Mouse (Mus musculus): ENCODE results near the gene Spdye4b. TPM values are rescaled to one million over a fixed set of nuclear protein-coding genes. Genes with fewer than 3 reads are reported as not detected.
"Not testable (repeated sequence)": the region's sequence is repeated elsewhere in the genome, so short reads cannot be mapped to it uniquely, and the experiment has no call there.

Spdye4b gene
- polyA plus RNA-seq, 1 experiment from 2014 or later, result not detected

DNA sequence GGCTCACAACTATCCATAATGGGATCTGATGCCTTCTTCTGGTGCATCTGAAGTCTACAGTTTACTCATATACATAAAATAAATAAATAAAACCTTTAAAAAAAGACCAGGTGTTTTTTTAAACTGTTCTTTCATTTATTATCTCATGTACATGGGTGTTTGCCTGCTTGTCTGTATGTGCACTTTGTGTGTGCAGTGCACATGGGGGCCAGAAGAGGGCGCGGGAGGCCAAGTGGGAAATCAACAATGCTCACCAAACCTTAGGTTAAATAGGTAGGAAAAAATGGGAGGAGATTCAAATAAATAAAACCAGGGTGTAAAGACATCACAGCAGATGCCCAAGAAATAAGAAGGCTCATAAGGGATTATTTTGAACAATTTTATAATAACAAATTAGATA is 30.8 kb upstream of the Spdye4b start:
- no peak for ATAC-seq
- 90% methylated on average over 2 of the region's 2 CpGs for WGBS
- H3K27ac ChIP-seq (ENCODE audit: low read length), result no peak overlapping the region

DNA sequence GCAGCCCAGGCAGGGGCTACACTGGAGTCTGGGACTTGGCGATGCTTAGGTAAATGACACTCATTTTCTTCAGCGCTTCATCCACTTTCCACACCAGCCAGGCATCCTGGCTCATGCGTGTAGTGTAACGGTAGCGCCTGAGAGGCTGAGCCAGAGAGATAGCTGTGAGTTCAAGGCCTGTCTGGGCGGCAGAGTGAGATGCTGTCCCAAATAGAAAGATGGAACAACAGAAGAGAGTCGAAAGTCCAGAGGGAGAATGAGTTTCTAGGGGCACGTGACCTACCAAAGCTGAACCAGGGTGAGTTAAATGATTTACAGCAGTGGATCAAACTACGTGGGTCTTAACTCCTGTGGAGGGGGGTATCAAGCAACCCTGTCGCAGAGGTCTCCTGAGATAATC is 27.1 kb upstream of the Spdye4b start:
- Histone ChIP-seq H3K4me3 (ENCODE audit: low read depth, low read length) (no peak overlapping the region), H3K27me3 (ENCODE audit: control insufficient read depth, insufficient read depth, low read depth, low read length) (peaks cover 20% of the 10 kb centered on the region), H3K9me3 (replicated peaks; ENCODE audit: control insufficient read depth, low read length, poor library complexity, severe bottlenecking) (no peaks in the 10 kb centered on the region), H3K27ac (ENCODE audit: low read length) (no peak overlapping the region), H3K9ac (ENCODE audit: low read depth, low read length) (no peak overlapping the region), H3K4me2 (ENCODE audit: low read length) (no peak overlapping the region), H3K36me3 (ENCODE audit: control insufficient read depth, insufficient read depth, low read length) (no peaks in the 10 kb centered on the region), H3K4me1 (ENCODE audit: control insufficient read depth, insufficient read depth, low read length) (no peaks in the 10 kb centered on the region)
- 89% methylated on average over 10 of the region's 10 CpGs for WGBS
- no peak for ATAC-seq

More for the DNA sequence above, 30.8 kb upstream of the Spdye4b start:
- H3K4me1 ChIP-seq (ENCODE audit: control insufficient read depth, insufficient read depth, low read length), result no peaks in the 10 kb centered on the region
- no peaks in the 10 kb centered on the region for H3K9me3 ChIP-seq (replicated peaks; ENCODE audit: control insufficient read depth, low read length, poor library complexity, severe bottlenecking)
- H3K27me3 ChIP-seq (ENCODE audit: control insufficient read depth, insufficient read depth, low read depth, low read length), result no peaks in the 10 kb centered on the region
- H3K36me3 ChIP-seq (ENCODE audit: control insufficient read depth, insufficient read depth, low read length), result no peaks in the 10 kb centered on the region
- no peak overlapping the region for H3K4me2 ChIP-seq (ENCODE audit: low read length)
- H3K4me3 ChIP-seq (ENCODE audit: low read depth, low read length), result no peak overlapping the region
- no peak overlapping the region for H3K9ac ChIP-seq (ENCODE audit: low read depth, low read length)

DNA sequence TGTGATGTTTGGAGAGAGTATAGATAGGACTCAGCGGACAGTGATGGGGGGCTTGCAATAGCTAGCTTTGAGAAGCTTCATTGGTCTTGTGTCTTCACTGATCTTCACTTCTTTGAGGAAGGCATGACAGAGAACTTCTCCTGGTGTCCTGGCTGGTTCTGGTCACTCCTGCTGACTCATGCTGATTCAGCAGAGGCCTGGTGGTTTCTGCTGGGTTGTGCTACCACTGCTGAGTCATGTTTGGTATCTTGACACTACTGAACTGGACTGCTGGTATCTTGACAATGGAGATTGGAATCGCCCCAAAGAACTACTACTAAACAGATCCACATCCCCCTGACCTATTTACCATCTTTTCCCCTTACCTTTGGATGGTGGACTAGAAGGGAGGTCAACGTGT is 25.3 kb upstream of the Spdye4b start:
- Histone ChIP-seq H3K9ac (ENCODE audit: low read depth, low read length) (no peak overlapping the region), H3K36me3 (ENCODE audit: control insufficient read depth, insufficient read depth, low read length) (no peaks in the 10 kb centered on the region), H3K9me3 (replicated peaks; ENCODE audit: control insufficient read depth, low read length, poor library complexity, severe bottlenecking) (no peaks in the 10 kb centered on the region), H3K27ac (ENCODE audit: low read length) (no peak overlapping the region), H3K27me3 (ENCODE audit: control insufficient read depth, insufficient read depth, low read depth, low read length) (peaks cover 28% of the 10 kb centered on the region), H3K4me2 (ENCODE audit: low read length) (no peak overlapping the region), H3K4me3 (ENCODE audit: low read depth, low read length) (no peak overlapping the region), H3K4me1 (ENCODE audit: control insufficient read depth, insufficient read depth, low read length) (no peaks in the 10 kb centered on the region)
- ATAC-seq, result no peak
- WGBS, result 89% methylated on average over 3 of the region's 3 CpGs

DNA sequence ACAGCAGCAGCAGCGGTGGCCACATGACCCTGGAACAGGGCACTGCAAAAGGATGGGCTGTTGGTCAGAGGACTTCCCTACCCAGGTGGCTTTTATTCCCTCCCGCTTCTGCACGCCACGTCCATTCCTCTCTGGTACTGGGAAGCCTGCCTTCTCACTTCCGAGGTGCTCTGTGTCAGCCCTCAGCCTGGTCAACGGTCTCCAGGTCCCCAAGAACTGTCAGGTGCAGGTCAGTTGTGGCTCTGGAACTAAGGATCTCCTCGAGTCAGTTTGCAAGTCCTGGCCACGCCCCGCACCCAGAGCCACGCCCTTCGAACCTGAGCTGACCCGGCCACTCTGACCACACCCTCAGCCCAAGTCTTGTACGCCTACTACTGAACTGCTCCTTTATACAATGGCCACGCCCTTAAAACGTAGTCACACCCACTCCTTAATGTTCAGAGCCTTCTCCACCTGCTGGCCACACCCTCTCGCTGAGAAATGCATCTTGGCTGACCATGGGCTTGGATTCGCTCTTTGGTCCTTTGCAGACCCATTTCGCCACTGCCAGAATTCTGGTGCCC is 15.2 kb upstream of the Spdye4b start:
- Histone ChIP-seq H3K4me3 (ENCODE audit: low read depth, low read length) (no peak overlapping the region), H3K36me3 (ENCODE audit: control insufficient read depth, insufficient read depth, low read length) (no peaks in the 10 kb centered on the region), H3K27me3 (ENCODE audit: control insufficient read depth, insufficient read depth, low read depth, low read length) (no peaks in the 10 kb centered on the region), H3K9me3 (replicated peaks; ENCODE audit: control insufficient read depth, low read length, poor library complexity, severe bottlenecking) (no peaks in the 10 kb centered on the region), H3K9ac (ENCODE audit: low read depth, low read length) (no peak overlapping the region), H3K4me2 (ENCODE audit: low read length) (no peak overlapping the region), H3K27ac (ENCODE audit: low read length) (no peak overlapping the region), H3K4me1 (ENCODE audit: control insufficient read depth, insufficient read depth, low read length) (no peaks in the 10 kb centered on the region)
- ATAC-seq, result no peak
- WGBS, result 16% methylated on average over 18 of the region's 18 CpGs

DNA sequence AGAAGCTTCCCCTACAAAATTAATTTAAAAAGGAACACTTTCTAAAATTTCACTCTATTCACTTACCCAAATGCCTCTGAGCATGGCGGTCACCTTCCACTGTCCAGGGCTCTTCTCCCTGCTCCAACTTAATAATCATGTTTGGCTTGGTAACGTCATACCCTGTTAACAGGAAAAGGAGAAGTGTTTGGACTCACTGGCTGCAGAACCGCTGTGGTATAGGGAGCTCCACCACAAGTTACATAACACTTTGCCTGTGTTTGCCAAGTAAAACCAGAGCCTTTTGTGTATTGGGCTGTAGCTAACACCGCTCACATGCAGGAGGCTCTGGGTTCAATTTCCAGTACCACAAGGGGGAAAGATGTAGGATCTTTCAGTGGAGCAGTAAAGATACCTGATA is 4.8 kb upstream of the Spdye4b start:
- H3K4me3 ChIP-seq (ENCODE audit: low read depth, low read length), result no peak overlapping the region
- no peaks in the 10 kb centered on the region for H3K27me3 ChIP-seq (ENCODE audit: control insufficient read depth, insufficient read depth, low read depth, low read length)
- H3K9me3 ChIP-seq (replicated peaks; ENCODE audit: control insufficient read depth, low read length, poor library complexity, severe bottlenecking), result no peaks in the 10 kb centered on the region; the same call in 1 of the 2 replicates
- peaks cover 13% of the 10 kb centered on the region for H3K4me1 ChIP-seq (ENCODE audit: control insufficient read depth, insufficient read depth, low read length)
- H3K36me3 ChIP-seq (ENCODE audit: control insufficient read depth, insufficient read depth, low read length), result peaks cover 65% of the 10 kb centered on the region
- ATAC-seq, result no peak
- 97% methylated on average over 4 of the region's 4 CpGs for WGBS
- H3K9ac ChIP-seq (ENCODE audit: low read depth, low read length), result no peak overlapping the region
- H3K27ac ChIP-seq (ENCODE audit: low read length), result no peak overlapping the region
- no peak overlapping the region for H3K4me2 ChIP-seq (ENCODE audit: low read length)

DNA sequence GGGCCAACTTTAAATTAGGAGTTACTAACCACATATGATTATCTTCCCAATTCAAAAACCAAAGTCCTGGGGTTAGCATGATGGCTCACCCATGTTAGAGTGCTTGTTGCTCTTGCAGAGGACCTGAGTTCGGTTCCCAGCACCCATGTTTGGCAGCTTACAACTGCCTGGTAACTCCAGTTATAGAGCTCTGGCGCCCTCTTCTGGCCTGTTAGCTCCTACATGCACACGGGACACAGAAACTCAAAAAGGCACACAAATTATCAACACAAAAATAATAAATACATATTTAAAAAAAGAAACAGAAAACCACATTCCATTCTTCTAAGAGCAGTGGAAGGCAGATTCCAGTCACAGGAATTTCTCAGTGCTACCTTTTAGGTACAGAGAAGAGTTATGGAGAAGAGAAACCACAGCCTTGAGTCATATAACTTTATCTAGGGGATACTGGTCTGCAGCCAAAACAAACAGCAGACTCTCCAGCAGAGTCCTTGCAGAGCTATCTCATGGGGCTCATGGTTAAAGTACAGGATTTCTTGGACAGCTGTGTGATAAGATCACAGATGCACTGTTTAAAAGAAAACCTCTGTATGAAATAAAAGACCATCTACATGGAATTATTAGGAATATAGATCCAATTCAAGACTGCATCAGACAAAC is 3.1 kb upstream of the Spdye4b start:
- H3K4me3 ChIP-seq (ENCODE audit: low read depth, low read length), result no peak overlapping the region
- WGBS, result 97% methylated on average over 3 of the region's 3 CpGs
- no peak overlapping the region for H3K4me2 ChIP-seq (ENCODE audit: low read length)
- no peak overlapping the region for H3K9ac ChIP-seq (ENCODE audit: low read depth, low read length)
- H3K4me1 ChIP-seq (ENCODE audit: control insufficient read depth, insufficient read depth, low read length), result peaks cover 13% of the 10 kb centered on the region
- peaks cover 54% of the 10 kb centered on the region for H3K36me3 ChIP-seq (ENCODE audit: control insufficient read depth, insufficient read depth, low read length)
- H3K9me3 ChIP-seq (replicated peaks; ENCODE audit: control insufficient read depth, low read length, poor library complexity, severe bottlenecking), result no peaks in the 10 kb centered on the region; the same call in 1 of the 2 replicates
- no peak overlapping the region for H3K27ac ChIP-seq (ENCODE audit: low read length)
- no peak for ATAC-seq
- no peaks in the 10 kb centered on the region for H3K27me3 ChIP-seq (ENCODE audit: control insufficient read depth, insufficient read depth, low read depth, low read length)

DNA sequence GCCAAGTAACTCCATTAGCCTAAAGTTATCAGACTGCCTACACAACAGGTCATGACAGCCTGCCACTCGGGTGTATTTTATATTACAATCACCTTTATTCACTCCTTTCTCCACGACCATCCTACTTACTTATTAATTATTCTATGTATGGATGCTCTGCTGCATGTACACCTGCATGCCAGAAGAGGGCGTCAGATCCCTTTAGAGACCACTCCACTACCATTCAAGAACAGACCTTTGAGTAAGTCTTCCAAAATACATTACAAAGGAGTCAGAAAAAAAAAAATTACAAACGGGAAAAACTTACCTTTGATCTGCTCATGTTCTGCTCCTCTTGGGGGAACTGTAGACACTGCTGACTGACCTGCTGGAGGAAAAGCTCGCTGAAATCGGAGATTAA is 1.6 kb upstream of the Spdye4b start:
- Histone ChIP-seq H3K36me3 (ENCODE audit: control insufficient read depth, insufficient read depth, low read length) (peaks cover 39% of the 10 kb centered on the region), H3K27me3 (ENCODE audit: control insufficient read depth, insufficient read depth, low read depth, low read length) (no peaks in the 10 kb centered on the region), H3K4me3 (ENCODE audit: low read depth, low read length) (no peak overlapping the region), H3K9me3 (replicated peaks; ENCODE audit: control insufficient read depth, low read length, poor library complexity, severe bottlenecking) (no peaks in the 10 kb centered on the region), H3K4me2 (ENCODE audit: low read length) (peak overlapping the region; percentile 86), H3K4me1 (ENCODE audit: control insufficient read depth, insufficient read depth, low read length) (peaks cover 13% of the 10 kb centered on the region), H3K9ac (ENCODE audit: low read depth, low read length) (no peak overlapping the region), H3K27ac (ENCODE audit: low read length) (no peak overlapping the region)
- 30% methylated on average over 6 of the region's 6 CpGs for WGBS
- no peak for ATAC-seq

DNA sequence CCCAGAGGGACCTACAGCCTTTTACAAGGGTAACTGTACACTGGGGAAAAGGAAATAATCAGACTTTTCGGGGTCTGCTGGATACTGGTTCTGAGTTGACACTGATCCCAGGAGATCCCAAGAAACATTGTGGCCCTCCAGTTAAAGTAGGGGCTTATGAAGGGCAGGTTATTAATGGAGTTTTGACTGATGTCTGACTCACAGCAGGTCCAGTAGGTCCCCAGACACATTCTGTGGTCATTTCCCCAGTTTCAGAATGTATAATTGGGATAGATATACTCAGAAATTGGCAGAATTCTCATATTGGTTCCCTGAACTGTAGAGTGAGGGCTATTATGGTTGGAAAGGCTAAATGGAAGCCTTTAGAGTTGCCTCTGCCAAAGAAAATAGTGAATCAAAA is 7.2 kb downstream of the Spdye4b start:
- H3K4me1 ChIP-seq (ENCODE audit: control insufficient read depth, insufficient read depth, low read length); H3K4me2 ChIP-seq (ENCODE audit: low read length); H3K4me3 ChIP-seq (ENCODE audit: low read depth, low read length); H3K36me3 ChIP-seq (ENCODE audit: control insufficient read depth, insufficient read depth, low read length); H3K27ac ChIP-seq (ENCODE audit: low read length); ATAC-seq; H3K9me3 ChIP-seq (replicated peaks; ENCODE audit: control insufficient read depth, low read length, poor library complexity, severe bottlenecking); H3K27me3 ChIP-seq (ENCODE audit: control insufficient read depth, insufficient read depth, low read depth, low read length); H3K9ac ChIP-seq (ENCODE audit: low read depth, low read length): not testable (repeated sequence)
- WGBS, result no CpG with 5 or more reads among the region's 1 CpGs

DNA sequence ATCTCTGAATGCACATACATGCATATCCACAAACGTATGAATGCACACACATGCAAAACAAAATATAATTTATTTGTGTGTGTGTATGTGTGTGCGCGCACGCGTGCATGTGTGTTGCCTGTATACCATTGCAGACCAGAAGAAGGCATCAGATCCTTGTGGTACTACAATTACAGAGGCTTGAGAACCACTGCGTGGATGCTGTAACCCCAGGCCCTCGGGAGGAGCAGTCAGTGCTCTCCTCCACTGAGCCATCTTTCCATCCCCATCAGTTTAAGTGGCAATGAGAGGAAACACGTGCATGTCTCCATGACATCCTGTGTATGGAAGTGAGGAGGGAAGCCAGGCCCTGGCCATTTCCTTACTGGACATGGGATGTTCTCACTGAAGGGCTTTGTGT is 12.0 kb downstream of the Spdye4b start:
- Histone ChIP-seq H3K27me3 (ENCODE audit: control insufficient read depth, insufficient read depth, low read depth, low read length) (no peaks in the 10 kb centered on the region), H3K4me1 (ENCODE audit: control insufficient read depth, insufficient read depth, low read length) (no peaks in the 10 kb centered on the region), H3K9me3 (replicated peaks; ENCODE audit: control insufficient read depth, low read length, poor library complexity, severe bottlenecking) (no peaks in the 10 kb centered on the region), H3K4me2 (ENCODE audit: low read length) (no peak overlapping the region), H3K4me3 (ENCODE audit: low read depth, low read length) (no peak overlapping the region), H3K9ac (ENCODE audit: low read depth, low read length) (no peak overlapping the region), H3K36me3 (ENCODE audit: control insufficient read depth, insufficient read depth, low read length) (no peaks in the 10 kb centered on the region), H3K27ac (ENCODE audit: low read length) (no peak overlapping the region)
- 91% methylated on average over 8 of the region's 8 CpGs for WGBS
- ATAC-seq, result no peak

All from midbrain, embryonic 16.5 days (tissue).